9 mouse cellular contexts compared by ENCODE assay signal in genomic region chr8:105694051-105694799, GRCm38 (mm10). TPM values are rescaled to one million over a fixed set of nuclear protein-coding genes. Genes with fewer than 3 reads are reported as not detected.
A peak's percentile ranks its signal among the peaks of the same experiment; 100 is the strongest.
DNase-seq lines count a peak whose midpoint lies in the region; ATAC-seq and TF ChIP-seq lines count a peak whose summit lies in the region.
"Had no signal": no experiment of that assay in that cellular context is flagged by ENCODE, and none has a peak within 500 bp of the region (broad histone marks: within the 10 kb centered on the region; RNA-seq: fewer than 3 reads in every experiment).

No protein-coding gene starts in this region.

- DNase-seq in kidney, adult 2 months, result no peak
- DNase-seq in kidney, adult 8-10 months, result no peak
- DNase-seq in brain, adult 2 months (ENCODE audit: low read depth, low spot score), result peak; percentile 72
- DNase-seq in left cerebral cortex, adult 2 months (ENCODE audit: extremely low spot score in 1 of 2, low spot score in 2 of 2), result peak; percentile 55 to 61
- DNase-seq in ovary, postnatal 10 days (ENCODE audit: low spot score), result no peak
- DNase-seq in gastrocnemius, adult 18-20 months (ENCODE audit: low spot score), result no peak

- H3K27ac ChIP-seq in kidney, adult 2 months (ENCODE audit: insufficient read depth, low read depth, low read length), result no peak overlapping the region
- no peak overlapping the region for H3K27ac ChIP-seq in embryonic fibroblast, embryonic 13.5 days (ENCODE audit: insufficient read depth, low read length)
- peak overlapping the region; percentile 95 for H3K27ac ChIP-seq in left cerebral cortex, adult 2 months
- peak overlapping the region; percentile 72 for H3K27ac ChIP-seq in neural tube, embryonic 12.5 days

- H3K9me3 ChIP-seq in neural tube, embryonic 12.5 days, result no peaks in the 10 kb centered on the region; the same call in 1 of the 2 replicates

- H3K4me2 ChIP-seq in neural tube, embryonic 12.5 days (replicated peaks), result peak overlapping the region; percentile 82

- no peak for TF ChIP-seq CTCF in kidney, adult 2 months (conservative IDR thresholded peaks at IDR 0.05; ENCODE audit: insufficient read depth, insufficient read length, low read depth, low read length)
- no peak for TF ChIP-seq CTCF in embryonic fibroblast, embryonic 13.5 days (IDR thresholded peaks at IDR 0.05; ENCODE audit: borderline replicate concordance, insufficient read depth, low read length)
- peak; percentile 42 for TF ChIP-seq CTCF in left cerebral cortex, adult 2 months (IDR thresholded peaks at IDR 0.05)

- H3K9ac ChIP-seq in neural tube, embryonic 12.5 days, result peak overlapping the region; percentile 70

- WGBS in kidney, adult 2 months, result 9% methylated on average over 38 of the region's 40 CpGs
- WGBS in neural tube, embryonic 12.5 days, result 7% methylated on average over 40 of the region's 40 CpGs

- no peaks in the 10 kb centered on the region for H3K27me3 ChIP-seq in kidney, adult 2 months (replicated peaks; ENCODE audit: control insufficient read depth, insufficient read depth, low read length)
- no peaks in the 10 kb centered on the region; the same call in 1 of the 2 replicates for H3K27me3 ChIP-seq in neural tube, embryonic 12.5 days (replicated peaks)
- H3K27me3 ChIP-seq: Patski had no signal

- peaks cover 3% of the 10 kb centered on the region; the same call in 1 of the 2 replicates for H3K4me1 ChIP-seq in kidney, adult 2 months (ENCODE audit: control insufficient read depth, insufficient read depth, low read length)
- no peaks in the 10 kb centered on the region for H3K4me1 ChIP-seq in embryonic fibroblast, embryonic 13.5 days (ENCODE audit: control insufficient read depth, insufficient read depth, low read length)
- peaks cover 16% of the 10 kb centered on the region for H3K4me1 ChIP-seq in neural tube, embryonic 12.5 days

- intact Hi-C loops in left cerebral cortex, adult 2 months (cut with DNase I), result loop anchor here (5.0 kb wide), 2 partner anchors 57 to 72 kb away; partner anchors contain the start of genes Agrp and Ctcf

- ATAC-seq in neural tube, embryonic 12.5 days (ENCODE audit: low FRiP score, low read depth), result peak; percentile 64

- H3K36me3 ChIP-seq in kidney, adult 2 months (ENCODE audit: control insufficient read depth, insufficient read depth, low read length), result no peaks in the 10 kb centered on the region; the same call in 1 of the 2 replicates
- peaks cover 39% of the 10 kb centered on the region for H3K36me3 ChIP-seq in neural tube, embryonic 12.5 days

- H3K4me3 ChIP-seq in kidney, adult 2 months (ENCODE audit: insufficient read depth, low read depth, low read length), result peak overlapping the region; percentile 40; the same call in 1 of the 2 replicates
- H3K4me3 ChIP-seq in embryonic fibroblast, embryonic 13.5 days (ENCODE audit: insufficient read depth, low read length), result 0 out of 2 replicates have a peak overlapping the region, but pooled peaks have one; percentile 16
- H3K4me3 ChIP-seq in left cerebral cortex, adult 2 months, result peak overlapping the region; percentile 55
- peak overlapping the region; percentile 54 for H3K4me3 ChIP-seq in neural tube, embryonic 12.5 days

- TF ChIP-seq POLR2A in kidney, adult 2 months (IDR thresholded peaks at IDR 0.05; ENCODE audit: low read depth, low read length), result no peak
- TF ChIP-seq POLR2A in embryonic fibroblast, embryonic 13.5 days (IDR thresholded peaks at IDR 0.05; ENCODE audit: low read depth, low read length), result no peak

RNA-seq across cellular contexts. Expression of gene Acd, which starts 6.7 kb away (rescaled TPM):
- polyA plus RNA-seq in kidney, adult 2 months (2012; rRNA removed), result 39.9 and 44.4 TPM in 2 replicates
- polyA plus RNA-seq in embryonic fibroblast, embryonic 13.5 days (2011; ENCODE audit: insufficient read length, low read depth, missing spikeins), result 24.6 and 26.5 TPM in 2 replicates
- 10 to 100 TPM; 51.7 to 56.6 TPM for total RNA-seq in left cerebral cortex, adult 2 months (2021)
- polyA plus RNA-seq in neural tube, embryonic 12.5 days (2016; fragmentation: Nextera tagmentation; extraction: Ambion mirVana), result 84.1 and 90.7 TPM in 2 replicates
- 1 to 10 TPM; 5.0 to 5.4 TPM for total RNA-seq in gastrocnemius, adult 18-20 months (2021)

RNA-seq across cellular contexts. Expression of gene Pard6a, which starts 6.7 kb away (rescaled TPM):
- polyA plus RNA-seq in kidney, adult 2 months (2012; rRNA removed), result 18.7 and 20.8 TPM in 2 replicates
- polyA plus RNA-seq in embryonic fibroblast, embryonic 13.5 days (2011; ENCODE audit: insufficient read length, low read depth, missing spikeins), result 7.9 and 15.8 TPM in 2 replicates
- 10 to 100 TPM; 43.0 to 47.2 TPM for total RNA-seq in left cerebral cortex, adult 2 months (2021)
- polyA plus RNA-seq in neural tube, embryonic 12.5 days (2016; fragmentation: Nextera tagmentation; extraction: Ambion mirVana), result 31.9 and 38.5 TPM in 2 replicates
- 1 to 10 TPM; 5.5 to 6.2 TPM for total RNA-seq in gastrocnemius, adult 18-20 months (2021)

RNA-seq across cellular contexts. Expression of gene Carmil2, which starts 8.2 kb away (rescaled TPM):
- polyA plus RNA-seq in kidney, adult 2 months (2012; rRNA removed), result 0.88 and 2.7 TPM in 2 replicates
- polyA plus RNA-seq in embryonic fibroblast, embryonic 13.5 days (2011; ENCODE audit: insufficient read length, low read depth, missing spikeins), result 0.42 and 0.58 TPM in 2 replicates
- total RNA-seq in left cerebral cortex, adult 2 months (2021), result 10 to 100 TPM; 60.4 to 65.0 TPM
- 12.4 and 13.8 TPM in 2 replicates for polyA plus RNA-seq in neural tube, embryonic 12.5 days (2016; fragmentation: Nextera tagmentation; extraction: Ambion mirVana)
- under 1 TPM in 1 of 2 experiments, not detected in 1; 0.05 TPM for total RNA-seq in gastrocnemius, adult 18-20 months (2021)

RNA-seq across cellular contexts. Expression of gene 4933405L10Rik, which starts 13.2 kb away (rescaled TPM):
- polyA plus RNA-seq in kidney, adult 2 months (2012; rRNA removed), result 0.10 and 0.19 TPM in 2 replicates
- not detected in 2 replicates for polyA plus RNA-seq in embryonic fibroblast, embryonic 13.5 days (2011; ENCODE audit: insufficient read length, low read depth, missing spikeins)
- total RNA-seq in left cerebral cortex, adult 2 months (2021), result under 1 TPM in 1 of 2 experiments, not detected in 1; 0.29 TPM
- not detected in 2 replicates for polyA plus RNA-seq in neural tube, embryonic 12.5 days (2016; fragmentation: Nextera tagmentation; extraction: Ambion mirVana)
- not detected for total RNA-seq in gastrocnemius, adult 18-20 months (2021)

RNA-seq across cellular contexts. Expression of gene Enkd1, which starts 13.8 kb away (rescaled TPM):
- 6.8 and 7.6 TPM in 2 replicates for polyA plus RNA-seq in kidney, adult 2 months (2012; rRNA removed)
- polyA plus RNA-seq in embryonic fibroblast, embryonic 13.5 days (2011; ENCODE audit: insufficient read length, low read depth, missing spikeins), result 5.9 and 9.1 TPM in 2 replicates
- 10 to 100 TPM in 1 of 2 experiments, 1 to 10 TPM in 1; 9.6 to 10.6 TPM for total RNA-seq in left cerebral cortex, adult 2 months (2021)
- polyA plus RNA-seq in neural tube, embryonic 12.5 days (2016; fragmentation: Nextera tagmentation; extraction: Ambion mirVana), result 19.4 and 20.3 TPM in 2 replicates
- 1 to 10 TPM in 1 of 2 experiments, under 1 TPM in 1; 0.69 to 1.4 TPM for total RNA-seq in gastrocnemius, adult 18-20 months (2021)

Comparison
In these comparisons a context has a peak if more than half of its experiments do, and no peak if none do; other contexts are left out.
1. DNase-seq: peak in brain, adult 2 months (single experiment) and left cerebral cortex, adult 2 months (2 of 2); none in kidney, adult 2 months (single experiment), kidney, adult 8-10 months (0 of 2), ovary, postnatal 10 days (single experiment) and gastrocnemius, adult 18-20 months (single experiment).
2. H3K27ac ChIP-seq: peak in left cerebral cortex, adult 2 months (single experiment) and neural tube, embryonic 12.5 days (single experiment); none in kidney, adult 2 months (single experiment) and embryonic fibroblast, embryonic 13.5 days (single experiment).
3. Peak in every context shown above with its lines, with median percentiles within 50 percentile points of each other: H3K4me3 ChIP-seq.